Mouse (Mus musculus) forebrain, embryonic 16.5 days (tissue): ENCODE data around the gene Bglap3. TPM values are rescaled to one million over a fixed set of nuclear protein-coding genes. Genes with fewer than 3 reads are reported as not detected.

Source experiments
- ATAC-seq: fragments of 200-750 bp; cut with Nextera tagmentation; 2 replicates; pipeline ENCODE4 v1.8.0; 2017; ENCODE audit warnings: mild to moderate bottlenecking, moderate library complexity
- H3K27ac ChIP-seq: fragments of 300-500 bp; sonication (generic); 2 replicates; pipeline ENCODE4 v1.5.1; 2014; ENCODE audit warnings: low read length, control low read depth
- H3K27me3 ChIP-seq: fragments of 300-500 bp; sonication (generic); replicated peaks from 2 replicates; pipeline ENCODE4 v1.6.1; 2014; ENCODE audit warnings: low read length; ENCODE audit not compliant: control insufficient read depth, insufficient read depth
- H3K36me3 ChIP-seq: fragments of 300-500 bp; sonication (generic); 2 replicates; pipeline ENCODE4 v1.6.1; 2014; ENCODE audit not compliant: control insufficient read depth, insufficient read depth
- H3K4me1 ChIP-seq: fragments of 300-500 bp; sonication (generic); replicated peaks from 2 replicates; pipeline ENCODE4 v1.6.1; 2014; ENCODE audit warnings: low read length; ENCODE audit not compliant: control insufficient read depth, insufficient read depth
- H3K4me2 ChIP-seq: fragments of 300-500 bp; sonication (generic); 2 replicates; pipeline ENCODE4 v1.6.1; 2014; ENCODE audit warnings: mild to moderate bottlenecking, low read length, control low read depth
- H3K4me3 ChIP-seq: fragments of 300-500 bp; sonication (generic); replicated peaks from 2 replicates; pipeline ENCODE4 v1.5.1; 2014; ENCODE audit warnings: mild to moderate bottlenecking, low read length, control low read depth
- H3K9ac ChIP-seq: fragments of 300-500 bp; sonication (generic); replicated peaks from 2 replicates; pipeline ENCODE4 v1.6.1; 2014; ENCODE audit warnings: low read depth, low read length, control low read depth
- H3K9me3 ChIP-seq: fragments of 300-500 bp; sonication (generic); 2 replicates; pipeline ENCODE4 v1.6.1; 2016; ENCODE audit warnings: low read length; ENCODE audit not compliant: control insufficient read depth
- WGBS: fragments of 180-500 bp; shearing (Covaris S2); extraction: QIAGEN DNeasy Blood & Tissue Kit; methylation state at CpG from one replicate; pipeline ENCODE4 v1.1.7; 2014; 5-methylcytosine and 5-hydroxymethylcytosine counted together
- polyA plus RNA-seq: library from polyadenylated mRNA; unstranded; fragments of >200 nt; fragmentation: Nextera tagmentation; extraction: Ambion mirVana; gene quantifications from 2 replicates; pipeline ENCODE4 v1.2.1, GENCODE M21; 2015

The Bglap3 gene
- polyA plus RNA-seq, 1 experiment from 2014 or later: not detected

DNA sequence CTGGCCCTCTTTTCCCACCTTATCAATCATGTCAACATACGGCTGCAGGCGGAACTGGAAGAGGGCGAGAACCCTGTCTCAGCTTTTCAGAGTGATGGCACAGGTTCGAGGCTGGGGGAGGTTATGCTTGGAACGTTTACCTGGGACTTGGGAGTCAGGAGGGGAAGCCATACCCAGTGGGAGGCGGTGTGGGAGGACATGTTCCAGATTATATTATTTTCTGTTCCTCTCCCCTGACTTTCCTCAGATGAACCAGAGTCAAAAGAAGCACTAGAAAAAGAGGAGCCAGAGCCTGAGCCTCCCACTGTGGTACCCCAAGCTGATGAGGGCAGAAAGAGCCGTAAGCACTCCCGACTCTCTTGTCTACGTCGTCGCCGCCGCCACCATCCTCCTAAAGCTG lies 21.8 kb downstream of the Bglap3 start:
- WGBS: 96% methylated on average over 13 of the region's 13 CpGs
- no peak overlapping the region for H3K9ac ChIP-seq
- peaks cover 72% of the 10 kb centered on the region for H3K36me3 ChIP-seq
- no peak overlapping the region for H3K27ac ChIP-seq
- no peaks in the 10 kb centered on the region for H3K27me3 ChIP-seq
- H3K9me3 ChIP-seq: no peaks in the 10 kb centered on the region
- ATAC-seq: no peak
- H3K4me3 ChIP-seq: no peak overlapping the region
- H3K4me1 ChIP-seq: no peaks in the 10 kb centered on the region
- no peak overlapping the region for H3K4me2 ChIP-seq

DNA sequence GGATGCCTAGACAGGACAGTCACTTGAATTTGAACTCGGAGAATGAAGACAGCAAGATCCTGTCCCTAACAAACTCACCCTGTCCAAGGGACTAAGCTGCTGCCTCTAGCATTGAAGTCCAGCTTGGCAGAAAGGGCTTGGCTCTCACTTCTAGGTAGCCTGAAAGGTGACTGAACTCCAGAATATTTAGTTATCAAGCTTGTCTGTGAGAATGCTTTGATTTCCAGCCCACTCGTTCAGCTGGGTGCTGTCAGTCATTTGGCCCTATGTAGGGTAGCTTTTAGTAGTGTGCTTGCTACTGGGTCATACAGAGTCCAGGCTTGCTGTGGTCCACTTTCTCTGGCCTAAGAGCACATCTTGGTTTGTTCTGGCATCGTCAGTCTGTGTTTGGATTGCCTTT lies 33.5 kb downstream of the Bglap3 start:
- H3K4me3 ChIP-seq: no peak overlapping the region
- peaks cover 20% of the 10 kb centered on the region for H3K4me1 ChIP-seq
- no peak overlapping the region for H3K4me2 ChIP-seq
- H3K27ac ChIP-seq: no peak overlapping the region
- WGBS: 67% methylated on average over 3 of the region's 3 CpGs
- H3K36me3 ChIP-seq: peaks cover 20% of the 10 kb centered on the region
- no peaks in the 10 kb centered on the region for H3K27me3 ChIP-seq
- ATAC-seq: no peak
- no peak overlapping the region for H3K9ac ChIP-seq
- no peaks in the 10 kb centered on the region for H3K9me3 ChIP-seq

DNA sequence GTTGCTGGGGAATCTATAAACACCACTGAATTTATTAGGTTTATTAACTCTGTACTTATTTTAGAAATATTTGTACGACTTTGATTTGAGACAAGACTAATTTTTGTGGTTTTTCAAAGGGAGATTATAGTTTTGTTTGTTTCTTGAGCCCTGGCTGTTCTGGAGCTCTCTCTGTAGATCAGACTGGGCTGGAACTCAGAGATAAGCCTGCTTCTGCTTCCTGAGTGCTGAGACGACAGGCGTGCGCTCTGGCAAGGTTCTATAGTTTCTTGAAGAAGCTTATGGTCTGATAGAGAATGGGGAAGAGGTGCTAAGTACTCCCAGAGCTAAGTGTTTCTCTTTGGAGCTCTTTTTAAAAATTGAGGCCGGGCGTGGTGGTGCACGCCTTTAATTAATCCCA lies 34.2 kb downstream of the Bglap3 start:
- Histone ChIP-seq H3K9me3 (no peaks in the 10 kb centered on the region), H3K9ac (no peak overlapping the region), H3K4me1 (peaks cover 20% of the 10 kb centered on the region), H3K4me2 (no peak overlapping the region), H3K36me3 (peaks cover 13% of the 10 kb centered on the region), H3K4me3 (no peak overlapping the region), H3K27ac (no peak overlapping the region), H3K27me3 (no peaks in the 10 kb centered on the region)
- no peak for ATAC-seq
- 96% methylated on average over 7 of the region's 7 CpGs for WGBS

DNA sequence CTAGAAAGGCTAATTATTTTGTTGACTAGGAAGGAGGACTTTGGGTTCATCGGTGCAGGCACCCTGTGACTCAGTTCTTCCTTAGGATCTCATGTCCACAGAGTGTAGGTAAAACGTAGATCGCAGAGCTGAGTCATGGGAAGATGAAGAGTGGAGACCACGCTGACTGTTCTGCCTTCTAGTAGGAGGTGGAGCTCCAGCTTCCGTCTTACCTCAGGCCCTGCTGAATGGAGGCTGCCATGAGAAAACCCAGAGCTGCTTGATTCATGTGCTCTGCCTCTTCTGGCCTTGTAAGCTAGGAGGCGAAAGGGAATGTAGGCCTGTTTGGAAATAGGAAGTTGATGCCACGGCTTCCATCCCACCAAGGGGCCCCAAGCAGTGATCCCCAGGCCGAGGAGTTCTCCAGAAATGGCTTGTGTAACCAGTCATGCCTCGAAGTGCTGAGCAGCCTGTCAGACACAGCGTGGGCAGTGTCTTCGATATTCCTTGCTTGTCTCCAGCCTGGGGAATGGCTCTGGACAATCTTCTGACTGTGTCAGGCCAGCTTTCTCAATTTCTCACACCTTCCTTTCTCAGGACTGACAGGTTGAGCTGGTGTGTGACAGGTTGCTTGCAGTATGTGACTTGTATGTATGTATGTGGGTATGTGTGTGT lies 35.0 kb downstream of the Bglap3 start:
- Histone ChIP-seq H3K9me3 (no peaks in the 10 kb centered on the region), H3K27ac (no peak overlapping the region)

DNA sequence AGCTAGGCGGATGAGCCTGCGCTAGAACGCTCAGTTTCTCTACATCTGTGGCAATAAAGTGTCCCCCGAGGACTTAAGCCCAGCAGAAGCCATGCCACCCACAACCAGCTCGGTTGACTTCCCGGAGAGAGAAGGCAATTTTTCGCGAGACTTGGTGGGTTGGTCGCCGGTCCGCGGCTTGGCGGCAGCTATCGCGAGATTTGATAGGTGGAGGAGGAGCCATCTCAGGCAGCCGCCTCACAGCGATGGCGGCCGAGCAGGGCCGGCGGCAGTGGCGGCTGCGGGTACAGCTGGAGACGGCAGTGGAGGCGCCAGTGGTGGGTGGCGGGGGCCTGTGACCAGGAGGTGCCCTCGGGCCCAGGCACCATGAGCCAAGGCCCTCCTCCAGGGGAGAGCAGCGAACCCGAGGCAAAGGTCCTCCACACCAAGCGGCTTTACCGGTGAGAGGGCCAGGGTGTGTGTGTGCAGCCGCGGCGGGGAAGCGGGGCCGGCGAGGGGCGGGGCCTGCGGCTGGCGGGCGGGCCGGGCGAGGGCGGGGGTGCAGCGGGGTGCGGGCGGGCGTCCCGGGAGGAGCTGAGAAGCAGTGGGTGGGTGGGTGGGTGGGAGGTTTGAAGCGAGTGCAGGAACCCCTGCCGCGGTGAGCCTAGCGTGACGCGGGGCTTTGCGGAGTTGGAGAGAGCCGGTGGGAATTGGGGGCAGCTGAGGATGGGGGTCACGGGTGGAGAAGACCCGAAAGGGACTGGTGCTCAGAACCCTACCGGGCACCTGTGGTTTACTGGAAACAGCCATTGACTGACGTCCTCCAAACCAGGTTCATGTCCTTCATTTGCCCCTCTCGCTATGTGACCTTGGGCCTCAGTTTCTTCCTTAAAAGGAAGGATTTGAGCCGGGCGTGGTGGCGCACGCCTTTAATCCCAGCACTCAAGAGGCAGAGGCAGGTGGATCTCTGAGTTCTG lies 36.2 kb downstream of the Bglap3 start, which contains the start of the genes Tmem79 and Smg5:
Gene Tmem79 (minus strand): TSS at position 91 of the 956 bp plus-strand sequence.
Gene Smg5 (plus strand): TSS at position 203 of the 956 bp plus-strand sequence.
- H3K9me3 ChIP-seq: no peaks in the 10 kb centered on the region
- peak within 1 kb of the TSS; percentile 95 for H3K27ac ChIP-seq
- H3K4me2 ChIP-seq: peak within 1 kb of the TSS; percentile 78
- peaks cover 20% of the 10 kb centered on the region for H3K4me1 ChIP-seq
- peak within 1 kb of the TSS; percentile 98 for H3K9ac ChIP-seq
- 2% methylated on average over 57 of the region's 66 CpGs for WGBS
- ATAC-seq: peak; percentile 97
- peak within 1 kb of the TSS; percentile 54 for H3K4me3 ChIP-seq
- H3K36me3 ChIP-seq: no peaks in the 10 kb centered on the region
- H3K27me3 ChIP-seq: no peaks in the 10 kb centered on the region

More for the DNA sequence above, 35.0 kb downstream of the Bglap3 start:
- 90% methylated on average over 11 of the region's 11 CpGs for WGBS
- H3K36me3 ChIP-seq: peaks cover 5% of the 10 kb centered on the region; the same call in 1 of the 2 replicates
- H3K9ac ChIP-seq: no peak overlapping the region
- ATAC-seq: no peak
- H3K4me1 ChIP-seq: peaks cover 20% of the 10 kb centered on the region
- H3K4me2 ChIP-seq: no peak overlapping the region
- H3K4me3 ChIP-seq: no peak overlapping the region
- no peaks in the 10 kb centered on the region for H3K27me3 ChIP-seq

DNA sequence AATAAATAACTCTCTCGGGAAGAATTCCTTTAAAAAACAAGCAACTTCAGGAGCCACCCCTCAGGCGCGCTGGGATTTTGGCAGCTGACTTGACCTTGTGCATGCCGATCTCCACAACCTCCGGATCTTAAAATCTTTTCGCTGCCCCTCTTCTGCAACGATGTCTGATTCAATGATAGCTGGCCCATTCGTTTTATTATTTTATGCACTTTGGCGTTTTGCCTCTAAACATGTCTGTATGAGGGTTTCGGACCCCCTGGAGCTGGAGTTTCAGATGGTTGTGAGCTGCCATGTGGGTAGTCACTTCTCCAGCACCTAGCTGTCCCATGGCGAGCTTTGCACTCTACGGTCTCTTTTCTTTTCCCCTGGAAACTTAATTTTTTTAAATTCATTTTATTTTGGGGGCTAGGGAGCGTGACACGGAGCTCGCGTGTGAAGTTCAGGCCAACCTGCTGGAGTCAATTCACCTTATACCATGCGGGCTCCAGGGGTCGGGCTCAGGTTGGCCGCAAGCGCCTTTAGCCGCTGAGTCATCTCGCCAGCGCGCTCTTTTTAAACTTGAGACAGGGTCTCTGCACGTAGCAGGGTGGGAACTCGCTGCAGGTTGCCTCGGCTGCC lies 37.0 kb downstream of the Bglap3 start:
- peak overlapping the region; percentile 54 for H3K4me3 ChIP-seq
- H3K27ac ChIP-seq: peak overlapping the region; percentile 64
- peak overlapping the region; percentile 78 for H3K4me2 ChIP-seq
- peak overlapping the region; percentile 98 for H3K9ac ChIP-seq
- no peaks in the 10 kb centered on the region for H3K9me3 ChIP-seq
- no peaks in the 10 kb centered on the region for H3K36me3 ChIP-seq
- WGBS: 1% methylated on average over 27 of the region's 27 CpGs
- no peak; the same call in none of the 2 replicates for ATAC-seq
- H3K4me1 ChIP-seq: peaks cover 20% of the 10 kb centered on the region
- no peaks in the 10 kb centered on the region for H3K27me3 ChIP-seq

DNA sequence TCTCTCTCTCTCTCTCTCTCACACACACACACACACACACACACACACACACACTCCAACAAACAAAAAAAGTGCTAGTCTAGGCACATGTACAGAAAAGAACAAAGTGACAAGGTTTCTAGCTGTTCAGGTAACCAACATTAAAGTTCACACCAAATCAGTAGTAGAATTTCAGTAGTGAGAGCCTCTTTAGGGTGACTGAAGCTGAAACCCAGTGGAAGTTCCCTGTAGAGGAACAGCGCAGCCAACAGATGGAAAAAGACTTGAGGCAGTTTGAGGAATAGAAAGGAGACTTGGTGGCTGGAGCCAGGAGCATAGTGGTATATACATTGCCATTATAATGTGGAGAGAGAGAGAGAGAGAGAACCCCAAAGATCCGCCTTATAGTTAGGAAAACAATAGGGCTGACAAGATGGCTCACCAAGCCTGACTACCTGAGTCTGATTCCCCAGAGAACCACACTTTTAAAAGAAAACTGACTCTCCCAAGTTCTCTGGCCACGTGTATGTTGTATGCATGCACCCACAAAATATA lies 37.6 kb downstream of the Bglap3 start:
- no peak for ATAC-seq
- Histone ChIP-seq H3K9me3 (no peaks in the 10 kb centered on the region), H3K4me1 (peaks cover 20% of the 10 kb centered on the region), H3K27ac (no peak overlapping the region), H3K4me2 (peak overlapping the region; percentile 78), H3K36me3 (no peaks in the 10 kb centered on the region), H3K4me3 (peak overlapping the region; percentile 54), H3K9ac (peak overlapping the region; percentile 98), H3K27me3 (no peaks in the 10 kb centered on the region)
- WGBS: 32% methylated on average over 3 of the region's 3 CpGs

DNA sequence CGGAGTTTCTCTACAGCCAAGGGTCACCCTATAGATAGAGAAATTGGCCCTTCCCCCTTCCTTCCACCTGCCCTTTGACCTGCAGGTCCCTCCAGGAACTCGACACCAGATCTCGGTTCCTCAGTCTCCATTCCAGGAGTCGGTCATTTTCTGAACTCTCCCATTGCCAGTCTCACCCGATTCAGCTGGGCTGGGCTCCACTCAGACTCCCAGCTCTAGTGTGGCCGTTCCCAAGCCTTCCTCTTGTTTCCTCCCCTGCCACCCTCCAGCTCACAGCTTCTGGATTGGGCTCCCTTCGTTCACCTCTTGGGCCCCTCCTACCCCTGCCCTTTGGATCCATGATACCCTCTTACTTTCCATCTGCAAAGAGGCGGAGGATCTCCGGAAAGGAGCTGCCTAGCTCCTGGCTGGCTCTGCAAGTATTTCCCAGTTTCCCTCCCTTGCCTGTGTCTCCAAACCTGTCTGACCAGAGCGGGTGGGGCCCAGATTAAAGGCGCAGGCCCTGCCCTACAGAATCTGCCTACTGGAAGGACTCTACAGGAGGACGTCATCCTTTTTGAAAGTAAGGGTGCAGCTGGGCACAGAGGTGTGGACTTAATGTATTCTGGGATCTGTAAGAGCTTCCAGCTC lies 38.4 kb downstream of the Bglap3 start:
- no peaks in the 10 kb centered on the region for H3K36me3 ChIP-seq
- no peak overlapping the region for H3K4me3 ChIP-seq
- H3K9me3 ChIP-seq: no peaks in the 10 kb centered on the region
- ATAC-seq: no peak
- no peaks in the 10 kb centered on the region for H3K27me3 ChIP-seq
- H3K27ac ChIP-seq: no peak overlapping the region
- whole genome bisulfite sequencing: 65% methylated on average over 12 of the region's 12 CpGs
- H3K4me2 ChIP-seq: no peak overlapping the region
- H3K9ac ChIP-seq: no peak overlapping the region
- peaks cover 20% of the 10 kb centered on the region for H3K4me1 ChIP-seq
